Mouse (Mus musculus) neural tube, embryonic 15.5 days (tissue): Measurements from ENCODE around the gene Pank1. TPM values are rescaled to one million over a fixed set of nuclear protein-coding genes. Genes with fewer than 3 reads are reported as not detected.

ENCODE experiments used
- ATAC-seq: fragments of 200-750 bp; cut with Nextera tagmentation; 2 replicates; pipeline ENCODE4 v1.8.0; 2017; ENCODE audit warnings: mild to moderate bottlenecking, moderate TSS enrichment, moderate library complexity; ENCODE audit not compliant: low FRiP score
- H3K27ac ChIP-seq: fragments of 300-500 bp; sonication (generic); replicated peaks from 2 replicates; pipeline ENCODE4 v1.5.1; 2015; ENCODE audit warnings: mild to moderate bottlenecking, inconsistent platforms
- H3K27me3 ChIP-seq: fragments of 300-500 bp; sonication (generic); replicated peaks from 2 replicates; pipeline ENCODE4 v1.6.1; 2015; ENCODE audit warnings: inconsistent platforms
- H3K36me3 ChIP-seq: fragments of 300-500 bp; sonication (generic); 2 replicates; pipeline ENCODE4 v1.6.1; 2015; ENCODE audit warnings: inconsistent platforms
- H3K4me1 ChIP-seq: fragments of 300-500 bp; sonication (generic); 2 replicates; pipeline ENCODE4 v1.6.1; 2015; ENCODE audit warnings: inconsistent platforms
- H3K4me2 ChIP-seq: fragments of 300-500 bp; sonication (generic); 2 replicates; pipeline ENCODE4 v1.6.1; 2015; ENCODE audit warnings: inconsistent platforms, mild to moderate bottlenecking, moderate library complexity
- H3K4me3 ChIP-seq: fragments of 300-500 bp; sonication (generic); replicated peaks from 2 replicates; pipeline ENCODE4 v1.5.1; 2015; ENCODE audit warnings: mild to moderate bottlenecking, inconsistent platforms
- H3K9ac ChIP-seq: fragments of 300-500 bp; sonication (generic); replicated peaks from 2 replicates; pipeline ENCODE4 v1.6.1; 2015; ENCODE audit warnings: mild to moderate bottlenecking, inconsistent platforms
- H3K9me3 ChIP-seq: fragments of 300-500 bp; sonication (generic); replicated peaks from 2 replicates; pipeline ENCODE4 v1.6.1; 2016; ENCODE audit warnings: inconsistent platforms
- WGBS: fragments of 180-500 bp; shearing (Covaris S2); methylation state at CpG from one replicate; pipeline ENCODE4 v1.1.7; 2015; ENCODE audit warnings: mixed read lengths; 5-methylcytosine and 5-hydroxymethylcytosine counted together
- microRNA counts: library from miRNA; unstranded; fragments of <30 nt; microRNA quantifications from one replicate; lab custom pipeline; 2016
- microRNA-seq: library from miRNA; unstranded; fragments of <30 nt; microRNA quantifications from one replicate; pipeline ENCODE4, GENCODE M21; 2017
- polyA plus RNA-seq: library from polyadenylated mRNA; unstranded; fragments of >200 nt; fragmentation: Nextera tagmentation; extraction: Ambion mirVana; gene quantifications from 2 replicates; pipeline ENCODE4 v1.2.1, GENCODE M21; 2015

Gene Pank1
- polyA plus RNA-seq, 1 experiment from 2014 or later = 10.7 TPM

- no peak for ATAC-seq
- Histone ChIP-seq H3K27me3 (no peaks in the 10 kb centered on the region), H3K9me3 (no peaks in the 10 kb centered on the region), H3K27ac (no peak overlapping the region), H3K4me3 (no peak overlapping the region), H3K9ac (no peak overlapping the region), H3K4me2 (no peak overlapping the region), H3K4me1 (no peaks in the 10 kb centered on the region), H3K36me3 (no peaks in the 10 kb centered on the region)
Measured at GRCm38 (mm10) chr19:34778098-34778497, 101.2 kb downstream of the Pank1 start.

- no peak overlapping the region for H3K4me2 ChIP-seq
Measured at GRCm38 (mm10) chr19:34772775-34773174, 106.5 kb downstream of the Pank1 start.

GRCm38 (mm10) chr19:34770764-34771163, 108.5 kb downstream of the Pank1 start:
- no peak for ATAC-seq
- Histone ChIP-seq H3K9me3 (no peaks in the 10 kb centered on the region), H3K9ac (no peak overlapping the region), H3K4me3 (no peak overlapping the region), H3K27ac (no peak overlapping the region), H3K4me2 (no peak overlapping the region), H3K36me3 (no peaks in the 10 kb centered on the region), H3K4me1 (no peaks in the 10 kb centered on the region), H3K27me3 (no peaks in the 10 kb centered on the region)
- 88% methylated on average over 6 of the region's 6 CpGs for WGBS

More at GRCm38 (mm10) chr19:34772775-34773174, 106.5 kb downstream of the Pank1 start:
- no peak; the same call in 1 of the 2 replicates for ATAC-seq
- no peak overlapping the region for H3K27ac ChIP-seq
- H3K9ac ChIP-seq = no peak overlapping the region
- 28% methylated on average over 6 of the region's 6 CpGs for WGBS
- H3K27me3 ChIP-seq = no peaks in the 10 kb centered on the region
- no peak overlapping the region for H3K4me3 ChIP-seq
- no peaks in the 10 kb centered on the region for H3K4me1 ChIP-seq
- no peaks in the 10 kb centered on the region for H3K9me3 ChIP-seq
- no peaks in the 10 kb centered on the region for H3K36me3 ChIP-seq

GRCm38 (mm10) chr19:34758754-34759153, 120.5 kb downstream of the Pank1 start:
- no peak overlapping the region for H3K4me3 ChIP-seq
- no peaks in the 10 kb centered on the region for H3K9me3 ChIP-seq
- H3K4me2 ChIP-seq = no peak overlapping the region
- 97% methylated on average over 1 of the region's 1 CpGs for WGBS
- H3K36me3 ChIP-seq = no peaks in the 10 kb centered on the region
- no peaks in the 10 kb centered on the region for H3K27me3 ChIP-seq
- H3K4me1 ChIP-seq = no peaks in the 10 kb centered on the region
- no peak overlapping the region for H3K9ac ChIP-seq
- no peak overlapping the region for H3K27ac ChIP-seq
- ATAC-seq = no peak

MicroRNAs encoded within 50 kb of the gene (microRNA counts, 519-probe panel; counts per million panel counts)
- microRNA mmu-miR-107 (lab: Ali Mortazavi, UCI) = 3,296 counts per million, percentile 80 among the panel's probes with 10 or more counts

Small RNA genes within 50 kb of the gene (microRNA-seq; reads per million reads assigned to microRNA genes)
- gene Mir107 = 1,306 reads per million, percentile 81 among the genes with 10 or more reads in this experiment

Other genes starting within 250 kb of the Pank1 start
- gene Ifit1bl2, start 238.7 kb downstream of the Pank1 start, polyA plus RNA-seq = 0.38 and 0.41 TPM in 2 replicates
- 0.63 and 2.0 TPM in 2 replicates for gene Ifit1, start 238.6 kb downstream of the Pank1 start, polyA plus RNA-seq
- gene Slc16a12, start 132.2 kb downstream of the Pank1 start, polyA plus RNA-seq = 1.5 and 2.4 TPM in 2 replicates
- 8.5 and 21.8 TPM in 2 replicates for gene Kif20b, start 42.9 kb upstream of the Pank1 start, polyA plus RNA-seq